Mouse (Mus musculus) neutrophil, adult 5-6 weeks (primary cell): Measurements from ENCODE around the gene Epo. TPM values are rescaled to one million over a fixed set of nuclear protein-coding genes. Genes with fewer than 3 reads are reported as not detected.

Experiments used
- total RNA-seq: library from RNA; stranded (forward); fragments of 200-1000 nt; gene quantifications from 2 replicates; pipeline ENCODE4 v1.2.3, GENCODE M21; 2017

The Epo gene
- total RNA-seq, 1 experiment from 2014 or later: not detected

Other genes starting within 250 kb of the Epo start
- 0.25 and 0.47 TPM in 2 replicates for gene Ache, start 245.7 kb downstream of the Epo start, total RNA-seq
- 3.8 and 4.2 TPM in 2 replicates for gene Ufsp1, start 238.6 kb downstream of the Epo start, total RNA-seq
- gene Srrt, start 225.6 kb downstream of the Epo start, total RNA-seq: 326 and 333 TPM in 2 replicates
- gene Trip6, start 218.8 kb downstream of the Epo start, total RNA-seq: 5.5 and 7.1 TPM in 2 replicates
- gene Slc12a9, start 199.6 kb downstream of the Epo start, total RNA-seq: 38.5 and 44.8 TPM in 2 replicates
- not detected in 2 replicates for gene Ephb4, start 183.1 kb downstream of the Epo start, total RNA-seq
- not detected in 2 replicates for gene Zan, start 56.2 kb downstream of the Epo start, total RNA-seq
- 16.0 and 20.0 TPM in 2 replicates for gene Pop7, start 30.7 kb downstream of the Epo start, total RNA-seq
- 32.0 and 37.7 TPM in 2 replicates for gene Gigyf1, start 14.7 kb downstream of the Epo start, total RNA-seq
- gene Gnb2, start 268 bp upstream of the Epo start, total RNA-seq: 428 and 434 TPM in 2 replicates
- 0.37 TPM in 1 of 2 replicates, not detected in the other for gene Actl6b, start 20.3 kb upstream of the Epo start, total RNA-seq
- gene Tfr2, start 36.6 kb upstream of the Epo start, total RNA-seq: 0.61 TPM in 1 of 2 replicates, not detected in the other
- gene Mospd3, start 67.8 kb upstream of the Epo start, total RNA-seq: 3.5 and 4.2 TPM in 2 replicates
- 0.25 and 0.58 TPM in 2 replicates for gene Pcolce, start 80.5 kb upstream of the Epo start, total RNA-seq
- 0.61 and 0.70 TPM in 2 replicates for gene Fbxo24, start 95.8 kb upstream of the Epo start, total RNA-seq
- 119 and 123 TPM in 2 replicates for gene Lrch4, start 95.9 kb upstream of the Epo start, total RNA-seq
- gene Gm20605, start 95.9 kb upstream of the Epo start, total RNA-seq: 41.0 and 44.6 TPM in 2 replicates
- 109 and 156 TPM in 2 replicates for gene Sap25, start 108.1 kb upstream of the Epo start, total RNA-seq
- gene Irs3, start 112.5 kb upstream of the Epo start, total RNA-seq: 0.47 and 0.61 TPM in 2 replicates
- 4.9 and 5.5 TPM in 2 replicates for gene Agfg2, start 151.5 kb upstream of the Epo start, total RNA-seq
- gene Nyap1, start 208.4 kb upstream of the Epo start, total RNA-seq: 0.12 TPM in 2 replicates
- gene Tsc22d4, start 212.5 kb upstream of the Epo start, total RNA-seq: 170 TPM in 2 replicates
- 9.7 and 12.8 TPM in 2 replicates for gene Ppp1r35, start 245.6 kb upstream of the Epo start, total RNA-seq